Mouse (Mus musculus) layer of hippocampus, postnatal 14 days (tissue): ENCODE results near the gene Akap2. TPM values are rescaled to one million over a fixed set of nuclear protein-coding genes. Genes with fewer than 3 reads are reported as not detected.

Experiments
- DNase-seq, 2 experiments: peaks; one replicate each; pipeline ENCODE4 v3.0.0; 2021 to 2022; ENCODE audit warnings: low spot score in 2 of 2, mixed read lengths in 1 of 2
- total RNA-seq, 2 experiments: library from RNA; stranded (reverse); gene quantifications; 2 replicates each; pipeline ENCODE4 v1.2.3; 2021

The Akap2 gene
- total RNA-seq, 2 experiments from 2014 or later: 47.1 to 53.1 TPM

GRCm38 (mm10) chr4:57901210-57901609 lies 183.8 kb downstream of the Akap2 start:
- DNase-seq: peak; percentile 36 to 52

GRCm38 (mm10) chr4:57902619-57903018 lies 185.2 kb downstream of the Akap2 start:
- no peak for DNase-seq

- DNase-seq: peak; percentile 46 to 55
These were observed 186.8 kb downstream of the Akap2 start for GRCm38 (mm10) chr4:57904211-57904610.

- no peak for DNase-seq
These were observed 187.2 kb downstream of the Akap2 start for GRCm38 (mm10) chr4:57904638-57905037.

GRCm38 (mm10) chr4:57906708-57907107 lies 189.3 kb downstream of the Akap2 start:
- no peak for DNase-seq

GRCm38 (mm10) chr4:57908860-57909259 lies 191.4 kb downstream of the Akap2 start:
- no peak for DNase-seq

GRCm38 (mm10) chr4:57913021-57913420 lies 195.6 kb downstream of the Akap2 start:
- DNase-seq: no peak

- no peak for DNase-seq
These were observed 197.0 kb downstream of the Akap2 start for GRCm38 (mm10) chr4:57914193-57915190.

- peak; percentile 27 to 50 for DNase-seq
These were observed 197.9 kb downstream of the Akap2 start for GRCm38 (mm10) chr4:57915216-57915965.

- no peak for DNase-seq
These were observed 198.8 kb downstream of the Akap2 start, which contains the start of gene D630039A03Rik for GRCm38 (mm10) chr4:57916201-57916661. Gene D630039A03Rik (minus strand): TSS chr4:57916297.

GRCm38 (mm10) chr4:57916711-57917110 lies 199.3 kb downstream of the Akap2 start:
- no peak for DNase-seq

GRCm38 (mm10) chr4:57919494-57920423 lies 202.3 kb downstream of the Akap2 start:
- no peak for DNase-seq

GRCm38 (mm10) chr4:57920522-57920921 lies 203.1 kb downstream of the Akap2 start:
- no peak for DNase-seq

- no peak for DNase-seq
These were observed 204.7 kb downstream of the Akap2 start for GRCm38 (mm10) chr4:57922171-57922570.

GRCm38 (mm10) chr4:57924556-57925071 lies 207.2 kb downstream of the Akap2 start:
- DNase-seq: no peak

- DNase-seq: peak in 1 of 2 experiments; percentile 32
These were observed 210.2 kb downstream of the Akap2 start for GRCm38 (mm10) chr4:57927464-57928205.

- no peak for DNase-seq
These were observed 213.2 kb downstream of the Akap2 start for GRCm38 (mm10) chr4:57930559-57931170.

- DNase-seq: no peak
These were observed 216.7 kb downstream of the Akap2 start for GRCm38 (mm10) chr4:57934181-57934580.

GRCm38 (mm10) chr4:57937292-57937691 lies 219.8 kb downstream of the Akap2 start:
- no peak for DNase-seq
